Mouse (Mus musculus): ENCODE data around the gene Fam205a4. TPM values are rescaled to one million over a fixed set of nuclear protein-coding genes. Genes with fewer than 3 reads are reported as not detected.
"Not testable (repeated sequence)": the region's sequence is repeated elsewhere in the genome, so short reads cannot be mapped to it uniquely, and the experiment has no call there.

Gene Fam205a4
- total RNA-seq (2021) = 1 to 10 TPM in 1 of 2 experiments, under 1 TPM in 1; 0.45 to 1.7 TPM
- long read RNA-seq, experiment 1 = 0 reads
- long read RNA-seq, experiment 2 = 0 reads

DNA sequence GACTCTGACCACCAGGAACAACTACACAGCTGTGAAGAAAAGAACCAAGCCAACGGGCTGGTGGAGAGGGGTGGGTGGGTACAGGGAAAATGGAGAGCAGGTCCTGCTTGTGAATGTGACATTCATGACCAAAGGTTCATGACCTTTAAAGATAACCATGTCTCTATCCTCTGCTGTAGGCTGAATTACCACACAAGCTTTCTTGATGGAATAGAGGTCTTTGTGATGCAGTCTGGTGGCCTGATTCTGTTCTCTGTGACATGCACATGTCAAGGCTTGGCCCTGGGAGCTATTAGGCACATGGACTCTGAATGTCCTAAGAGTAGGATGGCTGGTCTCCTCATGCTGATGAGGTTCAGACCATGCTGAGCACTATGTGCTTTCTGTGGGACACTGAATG lies at the start of gene Fam205a4:
Fam205a4 (plus strand) TSS at position 301 of the 400 bp plus-strand sequence.
- DNase-seq (ENCODE audit: low spot score in 2 of 2) = not testable (repeated sequence)

- DNase-seq (ENCODE audit: low spot score in 2 of 2) = not testable (repeated sequence)
Observed at GRCm38 (mm10) chr4:41941272-41941671, 24.6 kb upstream of the Fam205a4 start, which contains the start of gene Gm20878. Gene Gm20878, plus strand, starts transcription at chr4:41941572.

Other genes with a start within 250 kb of the Fam205a4 start
- gene Dctn3, start 242.9 kb upstream of the Fam205a4 start, total RNA-seq (2021) = 100 to 1,000 TPM; 161 to 163 TPM
- gene Arid3c, start 234.9 kb upstream of the Fam205a4 start, total RNA-seq (2021) = not detected
- 10 to 100 TPM; 50.0 to 54.2 TPM for gene Galt, start 210.8 kb upstream of the Fam205a4 start, total RNA-seq (2021)
- 10 to 100 TPM; 40.2 to 44.2 TPM for gene Sigmar1, start 209.9 kb upstream of the Fam205a4 start, total RNA-seq (2021)
- gene Ccl27a, start 191.8 kb upstream of the Fam205a4 start, total RNA-seq (2021) = 100 to 1,000 TPM; 118 to 125 TPM
- not detected for gene Gm21541, start 62.4 kb upstream of the Fam205a4 start, total RNA-seq (2021)
- 10 to 100 TPM; 11.7 to 15.9 TPM for gene Gm20878, start 24.5 kb upstream of the Fam205a4 start, total RNA-seq (2021)
- 1 to 10 TPM; 2.3 to 3.5 TPM for gene Gm21093, start 68.7 kb downstream of the Fam205a4 start, total RNA-seq (2021)
- not detected for gene Gm3893, start 125.1 kb downstream of the Fam205a4 start, total RNA-seq (2021)
- 10 to 100 TPM; 12.4 to 14.1 TPM for gene Gm13304, start 148.8 kb downstream of the Fam205a4 start, total RNA-seq (2021)
- gene Gm13306, start 187.4 kb downstream of the Fam205a4 start, total RNA-seq (2021) = 1 to 10 TPM; 8.9 to 9.1 TPM
- gene Gm13305, start 202.5 kb downstream of the Fam205a4 start, total RNA-seq (2021) = 1 to 10 TPM; 3.4 to 3.7 TPM